In genomic region chr9:40575053-40575985, GRCm38 (mm10) we compare ENCODE assay signal across 7 mouse cellular contexts. TPM values are rescaled to one million over a fixed set of nuclear protein-coding genes. Genes with fewer than 3 reads are reported as not detected.
DNase-seq lines count a peak whose midpoint lies in the region; ATAC-seq and TF ChIP-seq lines count a peak whose summit lies in the region.

No protein-coding gene starts in this region.

- no peak overlapping the region for H3K4me2 ChIP-seq in midbrain, embryonic 15.5 days
- no peak overlapping the region for H3K4me2 ChIP-seq in midbrain, embryonic 14.5 days (ENCODE audit: low read length)
- no peak overlapping the region for H3K4me2 ChIP-seq in lung, embryonic 14.5 days

- intact Hi-C loops in heart, postnatal 25 days (cut with DNase I) = no loop called here
- intact Hi-C loops in left cerebral cortex, postnatal 25 days (cut with DNase I) = no loop called here

- no peak for TF ChIP-seq CTCF in embryonic fibroblast, embryonic 13.5 days (IDR thresholded peaks at IDR 0.05; ENCODE audit: borderline replicate concordance, insufficient read depth, low read length)
- TF ChIP-seq CTCF in lung, embryonic 14.5 days (IDR thresholded peaks at IDR 0.05; ENCODE audit: low read depth) = peak; percentile 19; the same call in 1 of the 2 replicates

- no peaks in the 10 kb centered on the region for H3K27me3 ChIP-seq in midbrain, embryonic 15.5 days (replicated peaks)
- H3K27me3 ChIP-seq in midbrain, embryonic 14.5 days (ENCODE audit: control insufficient read depth, insufficient read depth, low read length) = no peaks in the 10 kb centered on the region
- no peaks in the 10 kb centered on the region for H3K27me3 ChIP-seq in lung, embryonic 14.5 days (ENCODE audit: insufficient read depth, low read length)

- WGBS in midbrain, embryonic 15.5 days = 75% methylated on average over 14 of the region's 14 CpGs
- WGBS in midbrain, embryonic 14.5 days = 81% methylated on average over 14 of the region's 14 CpGs
- 28% methylated on average over 14 of the region's 14 CpGs for WGBS in lung, embryonic 14.5 days

- peak overlapping the region; percentile 7; the same call in 1 of the 2 replicates for H3K27ac ChIP-seq in midbrain, embryonic 15.5 days
- no peak overlapping the region for H3K27ac ChIP-seq in midbrain, embryonic 14.5 days (replicated peaks; ENCODE audit: low read depth, low read length)
- H3K27ac ChIP-seq in embryonic fibroblast, embryonic 13.5 days (ENCODE audit: insufficient read depth, low read length) = peak overlapping the region; percentile 67
- H3K27ac ChIP-seq in lung, embryonic 14.5 days (ENCODE audit: low read depth) = 0 out of 2 replicates have a peak overlapping the region, but pooled peaks have one; percentile 19

- H3K9me3 ChIP-seq in midbrain, embryonic 15.5 days = no peaks in the 10 kb centered on the region
- no peaks in the 10 kb centered on the region for H3K9me3 ChIP-seq in midbrain, embryonic 14.5 days (ENCODE audit: control insufficient read depth, low read length)
- no peaks in the 10 kb centered on the region for H3K9me3 ChIP-seq in lung, embryonic 14.5 days (ENCODE audit: low read depth, low read length)

- no peak for ATAC-seq in midbrain, embryonic 15.5 days (replicated peaks)
- no peak for ATAC-seq in midbrain, embryonic 14.5 days (ENCODE audit: low FRiP score, low TSS enrichment)
- ATAC-seq in lung, embryonic 14.5 days (ENCODE audit: insufficient read depth) = peak; percentile 77

- H3K4me3 ChIP-seq in midbrain, embryonic 15.5 days = no peak overlapping the region
- no peak overlapping the region for H3K4me3 ChIP-seq in midbrain, embryonic 14.5 days (replicated peaks; ENCODE audit: low read depth, low read length)
- no peak overlapping the region for H3K4me3 ChIP-seq in embryonic fibroblast, embryonic 13.5 days (ENCODE audit: insufficient read depth, low read length)
- H3K4me3 ChIP-seq in lung, embryonic 14.5 days (ENCODE audit: low read depth, low read length) = no peak overlapping the region

- no peak overlapping the region for H3K9ac ChIP-seq in midbrain, embryonic 15.5 days
- H3K9ac ChIP-seq in midbrain, embryonic 14.5 days (replicated peaks; ENCODE audit: low read length) = no peak overlapping the region
- no peak overlapping the region for H3K9ac ChIP-seq in lung, embryonic 14.5 days

- no peaks in the 10 kb centered on the region for H3K36me3 ChIP-seq in midbrain, embryonic 15.5 days (replicated peaks)
- no peaks in the 10 kb centered on the region for H3K36me3 ChIP-seq in midbrain, embryonic 14.5 days (ENCODE audit: control insufficient read depth, insufficient read depth, low read length)
- H3K36me3 ChIP-seq in lung, embryonic 14.5 days (ENCODE audit: insufficient read depth) = no peaks in the 10 kb centered on the region

- TF ChIP-seq POLR2A in embryonic fibroblast, embryonic 13.5 days (IDR thresholded peaks at IDR 0.05; ENCODE audit: low read depth, low read length) = no peak

- peaks cover 8% of the 10 kb centered on the region; the same call in 1 of the 2 replicates for H3K4me1 ChIP-seq in midbrain, embryonic 15.5 days
- no peaks in the 10 kb centered on the region for H3K4me1 ChIP-seq in midbrain, embryonic 14.5 days (ENCODE audit: control insufficient read depth, insufficient read depth, low read length)
- no peaks in the 10 kb centered on the region for H3K4me1 ChIP-seq in embryonic fibroblast, embryonic 13.5 days (ENCODE audit: control insufficient read depth, insufficient read depth, low read length)
- H3K4me1 ChIP-seq in lung, embryonic 14.5 days (ENCODE audit: insufficient read depth) = peaks cover 4% of the 10 kb centered on the region; the same call in 1 of the 2 replicates

- DNase-seq in midbrain, embryonic 14.5 days = no peak
- DNase-seq in heart, postnatal 25 days (ENCODE audit: low spot score) = peak; percentile 12
- DNase-seq in lung, embryonic 14.5 days = peak; percentile 65
- DNase-seq in left cerebral cortex, postnatal 25 days (ENCODE audit: low spot score in 2 of 2) = no peak
- no peak for DNase-seq in spleen, postnatal 14 days (ENCODE audit: low spot score in 2 of 2)

RNA-seq across cellular contexts. Expression of gene Gramd1b, which starts 44.1 kb away (rescaled TPM):
- 14.0 and 19.9 TPM in 2 replicates for polyA plus RNA-seq in midbrain, embryonic 15.5 days (2015; fragmentation: Nextera tagmentation; extraction: Ambion mirVana)
- polyA plus RNA-seq in midbrain, embryonic 14.5 days (2014; fragmentation: Nextera tagmentation; extraction: Ambion mirVana) = 11.3 and 15.4 TPM in 2 replicates
- polyA plus RNA-seq in embryonic fibroblast, embryonic 13.5 days (2011; ENCODE audit: insufficient read length, low read depth, missing spikeins) = 6.6 and 14.3 TPM in 2 replicates
- total RNA-seq in heart, postnatal 25 days (2021) = 10 to 100 TPM; 19.1 to 20.2 TPM
- polyA plus RNA-seq in lung, embryonic 14.5 days (2014; fragmentation: Nextera tagmentation; extraction: Ambion mirVana) = 2.7 and 3.3 TPM in 2 replicates
- total RNA-seq in left cerebral cortex, postnatal 25 days (2021) = 100 to 1,000 TPM; 161 to 183 TPM

Comparison
In these comparisons a context has a peak if more than half of its experiments do, and no peak if none do; other contexts are left out.
1. DNase-seq: peak in heart, postnatal 25 days (single experiment) and lung, embryonic 14.5 days (single experiment); none in midbrain, embryonic 14.5 days (single experiment), left cerebral cortex, postnatal 25 days (0 of 2) and spleen, postnatal 14 days (0 of 2).